Mouse (Mus musculus) left cerebral cortex, adult 2 months (tissue): ENCODE measurements around the gene AI854703. TPM values are rescaled to one million over a fixed set of nuclear protein-coding genes. Genes with fewer than 3 reads are reported as not detected.

Source experiments
- DNase-seq, 2 experiments: peaks; one replicate each; pipeline ENCODE4 v3.0.0; 2021 to 2022; ENCODE audit warnings: low spot score in 2 of 2, mixed read lengths in 1 of 2; ENCODE audit errors: extremely low spot score in 1 of 2
- H3K27ac ChIP-seq: fragments of 200-600 bp; 2 replicates; pipeline ENCODE4 v1.8.1; 2022
- H3K4me3 ChIP-seq: fragments of 200-600 bp; 2 replicates; pipeline ENCODE4 v1.8.1; 2022
- CTCF ChIP-seq: fragments of 200-600 bp; IDR thresholded peaks from 2 replicates; pipeline ENCODE4 v1.8.1; 2022; ENCODE audit warnings: antibody characterized with exemption, mild to moderate bottlenecking, moderate library complexity
- intact Hi-C: fragments of 180-260 bp; cut with DNase I; formaldehyde crosslinking; loops from one replicate; pipeline ENCODE4 v1.15.1; 2025
- total RNA-seq, 2 experiments: library from RNA; stranded (reverse); gene quantifications; 2 replicates each; pipeline ENCODE4 v1.2.3; 2021

AI854703 gene
- total RNA-seq, 2 experiments from 2014 or later, result 14.9 to 17.1 TPM

DNA sequence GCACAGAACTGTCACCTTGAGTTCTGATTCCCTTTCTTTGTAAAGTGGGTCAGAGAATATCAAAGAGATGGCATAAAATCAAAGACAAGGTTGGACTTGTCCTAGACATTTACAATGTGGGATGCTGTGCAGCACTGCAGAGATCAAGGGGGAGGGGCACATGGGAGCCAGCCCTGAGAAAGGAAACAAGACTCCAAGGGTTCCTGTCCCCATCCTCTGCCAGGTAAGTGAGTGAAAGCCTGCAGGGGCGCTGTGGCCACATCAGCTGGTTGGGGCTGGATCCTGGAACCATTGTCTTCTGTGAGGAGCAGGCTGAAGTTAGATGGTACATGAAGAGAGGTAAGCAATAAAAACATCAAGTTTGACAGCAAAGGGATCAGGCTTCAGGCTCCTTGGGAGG, 3.1 kb upstream of the AI854703 start:
- no peak for TF ChIP-seq CTCF
- intact Hi-C loops, result no loop called here
- DNase-seq, result no peak
- Histone ChIP-seq H3K27ac (no peak overlapping the region), H3K4me3 (no peak overlapping the region)

DNA sequence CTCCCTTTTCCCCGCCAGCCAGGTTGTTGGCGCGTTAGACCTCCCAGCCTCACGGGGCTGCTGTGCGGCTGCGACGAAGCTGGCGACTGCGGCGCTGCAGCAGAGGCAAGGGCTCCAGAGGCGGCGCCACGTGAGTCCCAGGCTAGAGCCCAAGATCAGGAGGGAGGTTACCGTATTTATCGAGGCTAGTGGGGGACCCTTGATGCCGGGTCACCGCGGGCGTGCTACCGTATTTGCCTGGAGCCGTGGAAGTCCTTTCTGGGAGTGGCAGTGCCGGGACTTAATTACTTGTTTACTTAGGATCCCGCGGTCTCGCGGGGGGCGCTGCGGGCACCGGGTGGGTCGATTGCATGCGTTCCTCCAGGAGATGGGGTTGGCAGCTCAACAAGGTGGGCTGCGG, 420 bp downstream of the AI854703 start:
- intact Hi-C loops, result loop anchor here (2.0 kb wide), 1 partner anchor 72 kb away; the partner anchor contains the start of gene Lrrc61
- Histone ChIP-seq H3K4me3 (peak overlapping the region; percentile 76), H3K27ac (peak overlapping the region; percentile 87)
- peak; percentile 64 to 71 for DNase-seq
- TF ChIP-seq CTCF, result no peak; the same call in 1 of the 2 replicates

DNA sequence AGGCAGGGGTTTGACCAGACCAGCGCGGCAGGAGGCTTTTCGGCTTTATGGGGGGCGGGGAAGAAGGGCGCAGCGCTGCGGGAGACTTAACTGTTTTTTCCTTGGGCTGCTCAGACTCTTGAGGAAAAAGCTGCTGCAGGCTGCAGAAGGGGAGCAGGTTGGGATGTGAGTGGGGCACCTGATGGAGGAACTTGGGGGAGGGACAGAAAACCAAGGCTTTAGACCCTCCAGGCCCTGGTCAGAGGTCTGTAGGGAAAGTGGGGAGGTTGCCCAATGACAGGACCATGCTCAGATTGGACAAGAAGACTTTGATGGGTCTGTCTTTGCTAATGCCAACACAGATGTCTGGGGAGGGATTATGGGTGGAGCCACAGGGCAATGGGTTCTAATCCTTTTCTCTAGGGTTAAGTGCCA, 954 bp downstream of the AI854703 start:
- intact Hi-C loops, result loop anchor here (2.0 kb wide), 1 partner anchor 73 kb away; the partner anchor contains the start of gene Lrrc61
- peak in 1 of 2 experiments; percentile 28 for DNase-seq
- Histone ChIP-seq H3K4me3 (peak overlapping the region; percentile 76), H3K27ac (peak overlapping the region; percentile 87)
- TF ChIP-seq CTCF, result no peak

GRCm38 (mm10) chr6:48628377-48628776, 1.8 kb downstream of the AI854703 start:
- H3K4me3 ChIP-seq, result peak overlapping the region; percentile 76
- peak overlapping the region; percentile 87 for H3K27ac ChIP-seq
- no peak for TF ChIP-seq CTCF
- DNase-seq, result no peak
- intact Hi-C loops, result no loop called here

DNA sequence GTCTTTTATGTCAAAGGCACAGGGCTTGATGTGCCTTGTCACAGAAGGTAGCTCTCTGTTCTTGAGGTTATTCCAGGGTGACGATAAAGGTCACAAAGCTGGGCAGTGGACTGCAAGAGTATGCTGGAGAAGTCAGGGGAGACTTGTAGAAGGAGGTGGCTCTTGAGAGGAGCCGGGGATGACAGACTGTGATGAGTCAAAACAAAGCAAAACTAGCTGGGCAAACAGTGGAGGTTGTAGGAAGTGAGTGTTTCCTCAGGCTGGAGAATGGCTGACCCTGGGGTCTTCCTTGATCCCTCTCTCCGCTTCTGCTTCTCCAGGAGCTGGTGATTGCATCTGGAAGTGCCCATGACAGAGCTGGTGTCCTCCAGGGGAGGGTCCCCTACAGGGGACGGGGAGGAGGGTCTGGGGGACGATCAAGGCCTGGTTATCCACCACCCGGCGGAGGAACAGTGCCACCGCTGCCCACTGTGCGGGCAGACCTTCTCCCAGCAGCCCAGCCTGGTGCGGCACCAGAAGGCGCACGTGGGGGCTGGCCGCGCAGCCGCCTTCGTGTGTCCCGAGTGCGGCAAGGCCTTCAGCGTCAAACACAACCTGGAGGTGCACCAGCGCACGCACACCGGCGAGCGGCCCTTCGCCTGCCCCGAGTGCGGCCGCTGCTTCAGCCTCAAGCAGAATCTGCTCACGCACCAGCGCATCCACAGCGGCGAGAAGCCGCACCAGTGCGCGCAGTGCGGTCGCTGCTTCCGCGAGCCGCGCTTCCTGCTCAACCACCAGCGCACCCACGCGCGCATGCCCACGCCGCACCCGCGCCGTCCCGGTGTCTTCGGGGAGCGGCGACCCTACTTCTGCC, 2.5 kb downstream of the AI854703 start:
- peak overlapping the region; percentile 72 for H3K27ac ChIP-seq
- no peak for TF ChIP-seq CTCF
- peak; percentile 65 to 70 for DNase-seq
- peak overlapping the region; percentile 54 for H3K4me3 ChIP-seq
- intact Hi-C loops, result no loop called here

- TF ChIP-seq CTCF, result no peak
- peak overlapping the region; percentile 54 for H3K4me3 ChIP-seq
- DNase-seq, result no peak
- intact Hi-C loops, result no loop called here
- H3K27ac ChIP-seq, result peak overlapping the region; percentile 72
Measured at GRCm38 (mm10) chr6:48629661-48630034, 3.1 kb downstream of the AI854703 start.

DNA sequence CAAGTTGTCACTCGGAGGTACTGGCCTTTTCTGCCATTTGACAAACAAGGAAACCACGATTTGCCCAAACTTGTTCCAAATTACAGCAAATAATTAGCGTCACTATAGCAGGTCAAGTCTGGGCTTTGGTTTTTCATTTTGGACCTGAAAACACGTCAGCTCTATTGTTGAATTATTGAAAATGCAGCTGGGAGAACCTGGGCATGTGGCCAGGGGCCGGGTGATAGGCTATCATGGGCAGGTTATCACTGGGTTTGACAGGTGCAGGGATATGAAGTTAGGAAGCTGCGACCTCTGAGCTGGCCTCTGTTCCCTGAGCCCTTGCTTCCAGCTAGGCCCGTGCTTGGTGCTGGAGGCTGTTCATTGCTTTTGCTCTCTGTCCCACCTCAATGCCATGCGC, 4.3 kb downstream of the AI854703 start:
- no peak for TF ChIP-seq CTCF
- no peak overlapping the region for H3K4me3 ChIP-seq
- no peak for DNase-seq
- no peak overlapping the region for H3K27ac ChIP-seq
- intact Hi-C loops, result no loop called here

GRCm38 (mm10) chr6:48635105-48635504, 8.5 kb downstream of the AI854703 start:
- intact Hi-C loops, result no loop called here
- no peak for DNase-seq
- Histone ChIP-seq H3K4me3 (no peak overlapping the region), H3K27ac (no peak overlapping the region)
- no peak for TF ChIP-seq CTCF

DNA sequence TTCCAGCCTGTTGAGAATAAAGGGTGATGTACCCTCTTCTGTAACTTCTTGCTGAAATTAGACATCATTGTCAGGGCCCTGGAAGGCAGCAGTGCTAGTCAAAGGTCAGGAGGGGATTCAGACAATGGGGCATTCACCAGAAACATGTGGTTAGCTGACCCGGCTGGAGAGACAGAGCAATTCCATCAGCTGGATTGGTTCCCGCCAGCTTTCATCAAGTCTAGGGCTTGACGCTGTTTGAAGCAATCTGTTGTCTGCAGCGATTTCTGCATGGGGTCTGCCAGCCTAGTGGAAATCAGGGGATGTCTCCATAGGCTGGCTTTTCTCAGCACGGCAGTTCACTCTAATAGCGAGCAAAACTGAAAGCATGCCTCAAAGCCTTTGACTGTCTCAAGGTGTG, 10.0 kb downstream of the AI854703 start:
- TF ChIP-seq CTCF, result no peak
- DNase-seq, result no peak
- intact Hi-C loops, result no loop called here
- Histone ChIP-seq H3K4me3 (no peak overlapping the region), H3K27ac (no peak overlapping the region)

- TF ChIP-seq CTCF, result no peak
- H3K4me3 ChIP-seq, result no peak overlapping the region
- H3K27ac ChIP-seq, result no peak overlapping the region
- intact Hi-C loops, result no loop called here
- DNase-seq, result no peak
Measured at GRCm38 (mm10) chr6:48637811-48638500, 11.4 kb downstream of the AI854703 start.

DNA sequence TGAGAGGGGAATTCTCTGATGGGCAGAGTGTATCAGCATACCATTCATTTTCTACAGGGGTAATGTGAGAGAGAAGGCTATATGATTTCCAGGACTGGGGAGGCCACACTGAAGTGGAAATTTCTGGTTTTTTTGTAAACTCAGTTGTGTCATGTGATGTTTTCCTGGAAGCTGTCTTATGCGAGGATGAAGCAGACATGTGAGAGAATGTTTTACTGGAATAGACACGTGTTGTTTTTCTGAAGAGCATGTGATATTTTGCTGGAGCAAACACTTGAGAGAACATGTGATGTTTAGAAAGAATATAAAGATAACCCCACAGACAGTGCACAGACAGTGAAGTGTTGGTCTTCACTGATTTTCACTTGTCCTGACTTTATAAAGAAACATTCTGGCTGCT, 12.0 kb downstream of the AI854703 start:
- no peak for DNase-seq
- intact Hi-C loops, result no loop called here
- TF ChIP-seq CTCF, result no peak
- no peak overlapping the region for H3K27ac ChIP-seq
- no peak overlapping the region for H3K4me3 ChIP-seq

DNA sequence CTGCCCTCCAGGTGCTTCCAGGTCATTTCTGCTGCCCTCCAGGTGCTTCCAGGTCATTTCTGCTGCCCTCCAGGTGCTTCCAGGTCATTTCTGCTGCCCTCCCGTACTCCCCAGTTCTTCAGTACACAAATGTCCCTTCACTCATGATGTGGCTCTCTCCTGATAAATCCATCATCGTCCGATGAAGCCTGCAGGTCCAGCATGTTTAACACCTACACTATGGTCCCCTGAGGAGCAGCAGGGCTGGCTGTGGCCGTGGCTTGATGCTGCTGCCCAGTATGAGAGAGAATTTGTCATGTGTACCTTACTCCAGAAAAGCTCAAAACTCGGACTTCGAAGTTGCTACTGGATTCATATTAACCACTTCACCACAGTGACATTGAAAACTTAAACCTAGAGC, 14.8 kb downstream of the AI854703 start:
- Histone ChIP-seq H3K4me3 (no peak overlapping the region), H3K27ac (no peak overlapping the region)
- intact Hi-C loops, result loop anchor here (5.0 kb wide), 2 partner anchors 99 to 464 kb away; no protein-coding TSS in a partner anchor
- no peak for DNase-seq
- no peak for TF ChIP-seq CTCF
